Mouse (Mus musculus) liver, embryonic 14.5 days (tissue): ENCODE data around the gene Llgl1.

Experiments used
- CTCF ChIP-seq: IDR thresholded peaks from 2 replicates; pipeline ENCODE4 v1.5.1; 2016; ENCODE audit warnings: antibody characterized with exemption, low read depth, control low read depth
- EP300 ChIP-seq: IDR thresholded peaks from 2 replicates; pipeline ENCODE4 v1.6.1; 2016; ENCODE audit warnings: antibody characterized with exemption, low read depth

DNA sequence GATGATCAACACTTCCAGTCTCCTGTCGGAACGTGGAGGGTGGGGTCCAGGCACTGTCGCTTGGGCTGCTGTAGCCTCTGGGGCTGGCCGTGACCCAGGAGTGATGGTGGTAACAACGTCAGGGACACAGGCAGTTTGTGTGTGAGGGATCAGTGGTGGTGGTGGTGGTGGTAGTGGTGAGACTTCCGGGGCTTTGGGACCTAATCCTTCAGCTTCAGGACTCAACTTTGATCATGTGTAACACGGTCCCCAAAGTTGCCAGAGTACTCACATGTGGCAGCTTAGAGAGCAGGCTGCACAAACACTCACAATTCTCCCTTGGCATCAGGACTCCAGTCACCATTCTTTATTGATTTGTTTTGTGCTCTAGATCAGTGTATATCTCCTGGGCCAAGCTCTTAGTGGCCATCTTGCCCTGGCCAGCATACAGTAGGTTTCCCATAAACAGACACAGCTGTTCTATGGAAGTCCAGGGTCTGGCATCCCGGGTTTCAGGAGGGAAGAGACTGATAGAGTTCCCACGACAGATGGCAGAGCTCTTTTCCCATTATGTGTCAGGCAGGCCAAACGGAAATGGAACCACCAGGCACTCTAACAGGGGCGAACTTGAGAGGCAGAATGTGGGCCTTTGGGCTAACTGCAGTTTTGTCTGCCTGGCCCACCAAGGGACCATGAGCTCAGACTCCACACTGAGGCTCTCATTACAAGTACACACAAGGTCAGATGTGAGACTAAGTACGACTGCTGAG lies 28.0 kb downstream of the Llgl1 start:
- TF ChIP-seq CTCF = no peak
- TF ChIP-seq EP300 = no peak
